Mouse (Mus musculus) heart, adult 2 months (tissue): ENCODE data around the gene Mbd3.

Experiments
- CTCF ChIP-seq: fragments of 200-600 bp; IDR thresholded peaks from 2 replicates; pipeline ENCODE4 v1.8.1; 2022; ENCODE audit warnings: antibody characterized with exemption, mild to moderate bottlenecking, moderate library complexity
- EP300 ChIP-seq: fragments of 200-500 bp; IDR thresholded peaks from 2 replicates; pipeline ENCODE4 v1.6.1; 2011; ENCODE audit warnings: low read depth, low read length, control low read depth; ENCODE audit not compliant: insufficient read depth
- POLR2A ChIP-seq: fragments of 200-500 bp; IDR thresholded peaks from 2 replicates; pipeline ENCODE4 v1.6.1; 2011; ENCODE audit warnings: mild to moderate bottlenecking, low read depth, low read length, control low read depth; ENCODE audit not compliant: insufficient read depth

DNA sequence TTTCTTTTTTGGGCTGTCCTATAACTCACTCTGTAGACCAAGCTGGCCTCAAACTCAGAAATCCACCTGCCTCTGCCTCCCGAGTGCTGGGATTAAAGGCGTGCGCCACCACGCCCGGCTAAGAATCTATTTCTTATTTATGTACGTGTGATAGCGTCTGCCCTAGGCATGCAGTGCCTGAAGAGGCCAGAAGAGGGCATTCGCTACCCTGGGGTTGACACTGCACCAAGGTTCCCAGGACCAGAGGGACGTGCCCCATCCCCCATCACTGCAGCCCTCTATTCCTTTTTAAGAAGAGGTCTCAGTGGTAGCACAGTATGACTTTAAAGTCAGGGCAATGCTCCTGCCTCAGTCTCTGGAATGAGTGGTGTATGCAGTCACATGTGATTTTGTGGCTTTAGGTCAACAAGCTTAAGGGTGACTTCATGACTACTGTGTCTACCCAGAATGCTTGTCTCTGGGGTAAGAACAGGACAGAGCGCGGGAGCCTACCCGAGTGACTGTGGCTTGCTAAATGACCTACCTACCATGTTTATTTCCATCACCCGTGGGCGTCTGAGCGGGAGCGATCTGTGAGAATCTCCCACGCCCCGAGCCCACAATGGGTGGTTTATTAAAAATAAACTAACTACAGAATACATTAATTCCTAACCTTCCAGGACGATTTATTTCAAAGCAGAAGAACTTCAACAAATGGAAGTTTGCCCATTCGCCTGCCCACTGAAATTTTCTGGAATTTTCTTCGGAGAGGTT, 29.2 kb downstream of the Mbd3 start:
- no peak for TF ChIP-seq EP300
- TF ChIP-seq CTCF, result peak; percentile 52
- no peak for TF ChIP-seq POLR2A
